Mouse (Mus musculus): Measurements from ENCODE around the gene Scly. TPM values are rescaled to one million over a fixed set of nuclear protein-coding genes. Genes with fewer than 3 reads are reported as not detected.
A peak's percentile ranks its signal among the peaks of the same experiment; 100 is the strongest.

Scly gene
- 28.8 and 30.0 TPM in 2 replicates for polyA plus RNA-seq (2016; fragmentation: Nextera tagmentation; extraction: Ambion mirVana)

- Histone ChIP-seq H3K4me3 (peak within 1 kb of the TSS; percentile 84), H3K27ac (peak within 1 kb of the TSS; percentile 69), H3K9me3 (replicated peaks) (no peaks in the 10 kb centered on the region), H3K4me2 (peak within 1 kb of the TSS; percentile 72), H3K36me3 (peaks cover 36% of the 10 kb centered on the region), H3K4me1 (peaks cover 45% of the 10 kb centered on the region), H3K9ac (peak within 1 kb of the TSS; percentile 86), H3K27me3 (replicated peaks) (no peaks in the 10 kb centered on the region)
- 1% methylated on average over 64 of the region's 65 CpGs for WGBS (ENCODE audit: insufficient replicate concordance)
- peak; percentile 100 for ATAC-seq
These were observed at the start of gene Scly for GRCm38 (mm10) chr1:91297799-91298744. Gene Scly (plus strand): TSS chr1:91298338.

- Histone ChIP-seq H3K9ac (peak overlapping the region; percentile 82), H3K4me3 (peak overlapping the region; percentile 99), H3K27ac (peak overlapping the region; percentile 97), H3K9me3 (replicated peaks) (no peaks in the 10 kb centered on the region), H3K36me3 (no peaks in the 10 kb centered on the region), H3K4me2 (peak overlapping the region; percentile 92), H3K27me3 (replicated peaks) (no peaks in the 10 kb centered on the region), H3K4me1 (peaks cover 59% of the 10 kb centered on the region)
- ATAC-seq = no peak
- 41% methylated on average over 4 of the region's 4 CpGs for WGBS (ENCODE audit: insufficient replicate concordance)
These were observed 49.2 kb upstream of the Scly start for GRCm38 (mm10) chr1:91248970-91249369.

- peaks cover 8% of the 10 kb centered on the region for H3K36me3 ChIP-seq
- peaks cover 59% of the 10 kb centered on the region for H3K4me1 ChIP-seq
- no peaks in the 10 kb centered on the region for H3K9me3 ChIP-seq (replicated peaks)
- peak within 1 kb of the TSS; percentile 99 for H3K4me3 ChIP-seq
- H3K9ac ChIP-seq = peak within 1 kb of the TSS; percentile 99
- ATAC-seq = peak; percentile 93
- WGBS (ENCODE audit: insufficient replicate concordance) = under 1% methylated on average over 43 of the region's 43 CpGs
- no peaks in the 10 kb centered on the region for H3K27me3 ChIP-seq (replicated peaks)
- peak within 1 kb of the TSS; percentile 92 for H3K4me2 ChIP-seq
- H3K27ac ChIP-seq = peak within 1 kb of the TSS; percentile 97
These were observed 48.3 kb upstream of the Scly start, which contains the start of gene Ube2f for GRCm38 (mm10) chr1:91249564-91250414. Gene Ube2f (plus strand): TSS chr1:91250304.

- Histone ChIP-seq H3K36me3 (peaks cover 12% of the 10 kb centered on the region), H3K9ac (peak overlapping the region; percentile 99), H3K27ac (peak overlapping the region; percentile 92), H3K4me3 (peak overlapping the region; percentile 99), H3K4me2 (peak overlapping the region; percentile 92), H3K9me3 (replicated peaks) (no peaks in the 10 kb centered on the region), H3K4me1 (peaks cover 59% of the 10 kb centered on the region), H3K27me3 (replicated peaks) (no peaks in the 10 kb centered on the region)
- ATAC-seq = peak; percentile 19
- under 1% methylated on average over 69 of the region's 70 CpGs for WGBS (ENCODE audit: insufficient replicate concordance)
These were observed 47.6 kb upstream of the Scly start for GRCm38 (mm10) chr1:91250415-91251147.

GRCm38 (mm10) chr1:91251148-91251650 lies 46.9 kb upstream of the Scly start:
- Histone ChIP-seq H3K4me3 (peak overlapping the region; percentile 99), H3K9me3 (replicated peaks) (no peaks in the 10 kb centered on the region), H3K36me3 (peaks cover 16% of the 10 kb centered on the region), H3K27ac (peak overlapping the region; percentile 92), H3K9ac (peak overlapping the region; percentile 99), H3K27me3 (replicated peaks) (no peaks in the 10 kb centered on the region), H3K4me1 (peaks cover 59% of the 10 kb centered on the region), H3K4me2 (peak overlapping the region; percentile 92)
- 15% methylated on average over 5 of the region's 5 CpGs for WGBS (ENCODE audit: insufficient replicate concordance)
- ATAC-seq = no peak

GRCm38 (mm10) chr1:91251927-91252326 lies 46.2 kb upstream of the Scly start:
- Histone ChIP-seq H3K27ac (peak overlapping the region; percentile 92), H3K4me3 (peak overlapping the region; percentile 99), H3K4me1 (peaks cover 62% of the 10 kb centered on the region), H3K9me3 (replicated peaks) (no peaks in the 10 kb centered on the region), H3K4me2 (peak overlapping the region; percentile 92), H3K27me3 (replicated peaks) (no peaks in the 10 kb centered on the region), H3K9ac (peak overlapping the region; percentile 99), H3K36me3 (peaks cover 23% of the 10 kb centered on the region)
- ATAC-seq = peak; percentile 53
- WGBS (ENCODE audit: insufficient replicate concordance) = 27% methylated on average over 8 of the region's 8 CpGs

- Histone ChIP-seq H3K4me2 (no peak overlapping the region), H3K4me3 (no peak overlapping the region), H3K27ac (no peak overlapping the region), H3K9me3 (replicated peaks) (no peaks in the 10 kb centered on the region), H3K9ac (no peak overlapping the region), H3K4me1 (peaks cover 36% of the 10 kb centered on the region), H3K36me3 (peaks cover 43% of the 10 kb centered on the region), H3K27me3 (replicated peaks) (no peaks in the 10 kb centered on the region)
- no peak for ATAC-seq
These were observed 40.2 kb upstream of the Scly start for GRCm38 (mm10) chr1:91257918-91258317.

- 73% methylated on average over 5 of the region's 5 CpGs for WGBS (ENCODE audit: insufficient replicate concordance)
These were observed 38.3 kb upstream of the Scly start for GRCm38 (mm10) chr1:91259794-91260193.

GRCm38 (mm10) chr1:91262508-91262907 lies 35.6 kb upstream of the Scly start:
- Histone ChIP-seq H3K9me3 (replicated peaks) (no peaks in the 10 kb centered on the region), H3K36me3 (peaks cover 51% of the 10 kb centered on the region), H3K4me1 (peaks cover 17% of the 10 kb centered on the region), H3K27ac (no peak overlapping the region), H3K4me2 (no peak overlapping the region), H3K4me3 (no peak overlapping the region), H3K27me3 (replicated peaks) (no peaks in the 10 kb centered on the region), H3K9ac (no peak overlapping the region)
- ATAC-seq = no peak
- 87% methylated on average over 7 of the region's 7 CpGs for WGBS (ENCODE audit: insufficient replicate concordance)

More at GRCm38 (mm10) chr1:91259794-91260193, 38.3 kb upstream of the Scly start:
- Histone ChIP-seq H3K4me3 (no peak overlapping the region), H3K27me3 (replicated peaks) (no peaks in the 10 kb centered on the region), H3K27ac (no peak overlapping the region), H3K36me3 (peaks cover 47% of the 10 kb centered on the region), H3K4me1 (peaks cover 28% of the 10 kb centered on the region), H3K9me3 (replicated peaks) (no peaks in the 10 kb centered on the region), H3K9ac (no peak overlapping the region), H3K4me2 (no peak overlapping the region)
- no peak for ATAC-seq

- no peak overlapping the region for H3K4me2 ChIP-seq
- 88% methylated on average over 2 of the region's 2 CpGs for WGBS (ENCODE audit: insufficient replicate concordance)
- no peaks in the 10 kb centered on the region for H3K9me3 ChIP-seq (replicated peaks)
- ATAC-seq = peak; percentile 52; the same call in 1 of the 2 replicates
- peaks cover 59% of the 10 kb centered on the region for H3K36me3 ChIP-seq
- H3K4me3 ChIP-seq = no peak overlapping the region
- H3K4me1 ChIP-seq = peaks cover 8% of the 10 kb centered on the region; the same call in 1 of the 2 replicates
- H3K27me3 ChIP-seq (replicated peaks) = no peaks in the 10 kb centered on the region
- no peak overlapping the region for H3K9ac ChIP-seq
- 0 out of 2 replicates have a peak overlapping the region, but pooled peaks have one; percentile 14 for H3K27ac ChIP-seq
These were observed 25.9 kb upstream of the Scly start for GRCm38 (mm10) chr1:91272260-91272659.

- no peaks in the 10 kb centered on the region for H3K27me3 ChIP-seq (replicated peaks)
These were observed 21.6 kb upstream of the Scly start for GRCm38 (mm10) chr1:91276581-91276980.

More at GRCm38 (mm10) chr1:91276581-91276980, 21.6 kb upstream of the Scly start:
- Histone ChIP-seq H3K4me1 (peaks cover 28% of the 10 kb centered on the region), H3K36me3 (peaks cover 82% of the 10 kb centered on the region), H3K9me3 (replicated peaks) (no peaks in the 10 kb centered on the region), H3K4me3 (no peak overlapping the region), H3K27ac (no peak overlapping the region), H3K4me2 (no peak overlapping the region), H3K9ac (no peak overlapping the region)
- WGBS (ENCODE audit: insufficient replicate concordance) = 93% methylated on average over 4 of the region's 4 CpGs
- ATAC-seq = no peak

Data from liver, embryonic 12.5 days (tissue).